Mouse (Mus musculus) G1E (cell line): ENCODE measurements at regions not wholly inside any gene's neighbourhood (a gene's known extent, or its start where the extent isn't known, plus 50 kb on each side); places are given as distances from the start of the nearest gene placed in this dataset.

Experiments
- CTCF ChIP-seq: IDR thresholded peaks from 2 replicates; pipeline ENCODE4 v1.5.1; 2012; ENCODE audit warnings: low read depth, low read length, inconsistent platforms, mixed read lengths
- TAL1 ChIP-seq: conservative IDR thresholded peaks from 2 replicates; pipeline ENCODE4 v1.6.1; 2012; ENCODE audit warnings: low read depth, low read length, inconsistent platforms, mixed read lengths

GRCm38 (mm10) chr7:124549038-124549437 is 566.4 kb downstream of the Hs3st4 start:
- TF ChIP-seq CTCF (no peak), TAL1 (no peak)
